Mouse (Mus musculus): Measurements from ENCODE around the gene Spopl. TPM values are rescaled to one million over a fixed set of nuclear protein-coding genes. Genes with fewer than 3 reads are reported as not detected.
"Not testable (repeated sequence)": the region's sequence is repeated elsewhere in the genome, so short reads cannot be mapped to it uniquely, and the experiment has no call there.

The Spopl gene
- polyA plus RNA-seq, 1 experiment from 2014 or later = 11.2 TPM

DNA sequence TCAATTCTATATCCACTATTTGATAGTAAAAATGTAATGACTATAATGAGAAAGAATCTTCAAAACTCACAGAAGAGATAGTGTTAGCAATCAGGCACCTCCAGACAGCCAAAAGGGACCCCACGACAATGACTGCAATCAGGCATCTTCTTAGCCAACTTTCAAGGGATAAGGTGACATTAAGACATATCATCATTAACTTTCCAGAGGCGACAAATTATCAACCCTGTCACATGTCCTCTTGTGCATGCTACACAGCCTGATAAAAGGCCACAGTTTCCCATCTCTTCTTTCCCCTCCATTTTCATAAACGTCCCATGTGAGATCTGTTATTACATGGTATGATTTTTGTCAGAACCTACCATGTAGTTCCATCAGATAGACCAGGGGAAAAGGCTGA is 9.0 kb downstream of the Spopl start:
- H3K27me3 ChIP-seq (replicated peaks; ENCODE audit: control insufficient read depth, insufficient read depth, low read length) = no peaks in the 10 kb centered on the region
- H3K27ac ChIP-seq (ENCODE audit: low read length) = no peak overlapping the region
- 98% methylated on average over 3 of the region's 3 CpGs for WGBS
- no peaks in the 10 kb centered on the region for H3K9me3 ChIP-seq (ENCODE audit: control insufficient read depth, low read length)
- H3K4me2 ChIP-seq (ENCODE audit: low read length) = no peak overlapping the region
- no peaks in the 10 kb centered on the region for H3K4me1 ChIP-seq (replicated peaks; ENCODE audit: control insufficient read depth, insufficient read depth, low read length)
- ATAC-seq = no peak
- H3K36me3 ChIP-seq (ENCODE audit: control insufficient read depth, insufficient read depth) = no peaks in the 10 kb centered on the region
- H3K9ac ChIP-seq (replicated peaks; ENCODE audit: low read depth, low read length) = no peak overlapping the region
- no peak overlapping the region for H3K4me3 ChIP-seq (replicated peaks; ENCODE audit: low read length)

DNA sequence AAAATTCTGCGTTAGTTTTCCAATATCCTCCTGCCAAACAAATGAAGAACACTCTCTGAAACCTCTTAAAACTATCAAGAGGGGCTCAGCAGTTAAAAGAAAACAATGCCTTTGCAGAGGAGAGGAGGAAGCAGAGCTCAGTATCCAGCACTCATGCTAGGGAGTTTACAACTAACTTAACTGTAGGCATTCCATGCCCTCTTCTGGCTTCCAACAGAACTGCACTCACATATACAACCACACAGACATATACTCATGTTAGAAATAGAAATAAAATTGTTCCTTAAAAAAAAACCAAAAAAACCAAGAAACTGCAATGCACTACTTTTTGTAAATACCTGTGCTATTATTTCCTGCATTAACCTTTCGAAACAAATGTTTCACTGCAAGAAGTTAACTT is 12.7 kb downstream of the Spopl start:
- no peaks in the 10 kb centered on the region for H3K36me3 ChIP-seq (ENCODE audit: control insufficient read depth, insufficient read depth)
- no peaks in the 10 kb centered on the region for H3K4me1 ChIP-seq (replicated peaks; ENCODE audit: control insufficient read depth, insufficient read depth, low read length)
- H3K9me3 ChIP-seq (ENCODE audit: control insufficient read depth, low read length) = no peaks in the 10 kb centered on the region
- H3K27me3 ChIP-seq (replicated peaks; ENCODE audit: control insufficient read depth, insufficient read depth, low read length) = no peaks in the 10 kb centered on the region
- H3K4me3 ChIP-seq (replicated peaks; ENCODE audit: low read length) = no peak overlapping the region
- ATAC-seq = no peak
- WGBS = 96% methylated on average over 2 of the region's 2 CpGs
- H3K27ac ChIP-seq (ENCODE audit: low read length) = no peak overlapping the region
- no peak overlapping the region for H3K9ac ChIP-seq (replicated peaks; ENCODE audit: low read depth, low read length)
- H3K4me2 ChIP-seq (ENCODE audit: low read length) = no peak overlapping the region

DNA sequence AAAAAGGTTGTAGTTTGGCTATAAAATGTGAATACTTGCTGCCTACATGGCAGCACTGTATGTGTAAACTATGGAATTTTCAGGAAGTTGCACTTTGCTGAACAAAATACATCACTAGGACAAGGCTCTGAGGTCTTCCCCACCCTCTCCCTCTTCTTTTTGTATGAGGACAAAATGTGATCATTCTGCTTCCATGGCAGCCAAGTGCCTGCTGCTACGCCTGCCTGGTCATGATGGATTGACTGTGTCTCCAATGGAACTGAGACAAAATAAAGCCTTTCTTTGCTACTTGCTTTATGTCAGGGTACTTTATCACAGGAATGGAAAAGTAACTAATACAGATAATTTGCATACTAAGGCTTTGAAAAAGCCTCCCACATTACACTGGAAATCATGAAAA is 20.7 kb downstream of the Spopl start:
- no peak for ATAC-seq
- no peaks in the 10 kb centered on the region for H3K4me1 ChIP-seq (replicated peaks; ENCODE audit: control insufficient read depth, insufficient read depth, low read length)
- no peak overlapping the region for H3K4me3 ChIP-seq (replicated peaks; ENCODE audit: low read length)
- no peak overlapping the region for H3K27ac ChIP-seq (ENCODE audit: low read length)
- H3K4me2 ChIP-seq (ENCODE audit: low read length) = no peak overlapping the region
- no peaks in the 10 kb centered on the region for H3K9me3 ChIP-seq (ENCODE audit: control insufficient read depth, low read length)
- no peaks in the 10 kb centered on the region for H3K27me3 ChIP-seq (replicated peaks; ENCODE audit: control insufficient read depth, insufficient read depth, low read length)
- H3K9ac ChIP-seq (replicated peaks; ENCODE audit: low read depth, low read length) = no peak overlapping the region
- no peaks in the 10 kb centered on the region for H3K36me3 ChIP-seq (ENCODE audit: control insufficient read depth, insufficient read depth)
- 62% methylated on average over 1 of the region's 1 CpGs for WGBS

DNA sequence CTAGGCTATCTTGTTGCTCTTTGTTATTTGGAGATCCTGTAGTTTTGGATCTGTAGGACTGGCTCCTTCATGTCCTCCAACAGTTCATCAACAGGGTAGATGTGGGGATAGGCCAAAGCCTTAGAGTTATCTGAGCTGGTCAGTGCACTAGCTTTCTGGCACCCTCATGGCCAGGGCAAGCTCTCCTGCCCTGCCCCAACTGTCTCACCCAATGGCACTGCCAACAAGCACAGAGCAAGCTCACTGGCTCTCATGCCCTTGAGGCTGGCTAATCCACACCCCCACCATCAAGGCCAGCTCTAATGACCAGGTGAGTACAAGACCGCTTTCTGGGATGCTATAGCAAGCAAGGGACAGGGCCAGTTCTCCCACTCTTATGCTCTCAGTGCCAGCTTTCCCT is 24.7 kb downstream of the Spopl start:
- no peaks in the 10 kb centered on the region for H3K9me3 ChIP-seq (ENCODE audit: control insufficient read depth, low read length)
- WGBS = 95% methylated on average over 1 of the region's 1 CpGs
- H3K4me1 ChIP-seq (replicated peaks; ENCODE audit: control insufficient read depth, insufficient read depth, low read length) = no peaks in the 10 kb centered on the region
- no peak overlapping the region for H3K9ac ChIP-seq (replicated peaks; ENCODE audit: low read depth, low read length)
- H3K4me2 ChIP-seq (ENCODE audit: low read length) = no peak overlapping the region
- no peak overlapping the region for H3K4me3 ChIP-seq (replicated peaks; ENCODE audit: low read length)
- H3K27me3 ChIP-seq (replicated peaks; ENCODE audit: control insufficient read depth, insufficient read depth, low read length) = no peaks in the 10 kb centered on the region
- ATAC-seq = no peak
- no peaks in the 10 kb centered on the region for H3K36me3 ChIP-seq (ENCODE audit: control insufficient read depth, insufficient read depth)
- no peak overlapping the region for H3K27ac ChIP-seq (ENCODE audit: low read length)

DNA sequence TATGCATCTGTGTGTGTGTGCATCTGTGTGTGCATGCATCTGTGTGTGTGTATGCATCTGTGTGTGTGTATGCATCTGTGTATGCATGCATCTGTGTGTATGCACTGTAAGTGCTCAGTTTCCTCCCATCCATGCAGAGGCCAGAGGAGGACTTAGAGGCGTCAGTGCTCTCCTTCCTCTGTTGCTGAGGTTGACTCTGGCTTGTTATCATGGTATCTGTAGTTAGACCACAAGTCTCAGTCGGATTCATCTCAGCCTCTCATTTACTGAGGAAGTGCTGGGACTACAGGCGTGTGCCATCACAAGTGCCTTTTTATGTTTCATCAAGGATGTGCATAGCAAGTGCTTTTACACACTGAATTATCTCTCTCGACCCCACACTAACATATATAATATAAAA is 31.9 kb downstream of the Spopl start:
- no peak for ATAC-seq
- Histone ChIP-seq H3K27me3 (replicated peaks; ENCODE audit: control insufficient read depth, insufficient read depth, low read length) (no peaks in the 10 kb centered on the region), H3K9me3 (ENCODE audit: control insufficient read depth, low read length) (no peaks in the 10 kb centered on the region), H3K36me3 (ENCODE audit: control insufficient read depth, insufficient read depth) (no peaks in the 10 kb centered on the region), H3K27ac (ENCODE audit: low read length) (no peak overlapping the region), H3K9ac (replicated peaks; ENCODE audit: low read depth, low read length) (no peak overlapping the region), H3K4me2 (ENCODE audit: low read length) (no peak overlapping the region), H3K4me3 (replicated peaks; ENCODE audit: low read length) (no peak overlapping the region), H3K4me1 (replicated peaks; ENCODE audit: control insufficient read depth, insufficient read depth, low read length) (no peaks in the 10 kb centered on the region)
- WGBS = 90% methylated on average over 4 of the region's 4 CpGs

DNA sequence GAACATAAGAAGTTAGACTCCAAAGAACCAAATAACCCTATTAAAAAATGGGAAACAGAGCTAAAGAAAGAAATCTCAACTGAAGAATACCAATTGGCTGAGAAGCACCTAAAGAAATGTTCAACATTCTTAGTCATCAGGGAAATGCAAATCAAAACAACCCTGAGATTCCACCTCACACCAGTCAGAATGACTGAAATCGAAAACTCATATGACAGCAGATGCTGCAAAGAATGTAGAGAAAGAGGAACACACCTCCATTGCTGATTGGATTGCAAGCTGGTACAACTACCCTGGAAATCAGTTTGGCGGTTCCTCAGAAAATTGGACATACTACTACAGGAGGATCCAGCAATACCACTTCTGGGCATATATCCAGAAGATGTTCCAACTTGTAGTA is 44.2 kb downstream of the Spopl start:
- H3K4me2 ChIP-seq (ENCODE audit: low read length); H3K9me3 ChIP-seq (ENCODE audit: control insufficient read depth, low read length); H3K4me1 ChIP-seq (replicated peaks; ENCODE audit: control insufficient read depth, insufficient read depth, low read length); H3K27ac ChIP-seq (ENCODE audit: low read length); H3K9ac ChIP-seq (replicated peaks; ENCODE audit: low read depth, low read length); ATAC-seq; H3K36me3 ChIP-seq (ENCODE audit: control insufficient read depth, insufficient read depth); H3K27me3 ChIP-seq (replicated peaks; ENCODE audit: control insufficient read depth, insufficient read depth, low read length); H3K4me3 ChIP-seq (replicated peaks; ENCODE audit: low read length): not testable (repeated sequence)
- 98% methylated on average over 2 of the region's 2 CpGs for WGBS

DNA sequence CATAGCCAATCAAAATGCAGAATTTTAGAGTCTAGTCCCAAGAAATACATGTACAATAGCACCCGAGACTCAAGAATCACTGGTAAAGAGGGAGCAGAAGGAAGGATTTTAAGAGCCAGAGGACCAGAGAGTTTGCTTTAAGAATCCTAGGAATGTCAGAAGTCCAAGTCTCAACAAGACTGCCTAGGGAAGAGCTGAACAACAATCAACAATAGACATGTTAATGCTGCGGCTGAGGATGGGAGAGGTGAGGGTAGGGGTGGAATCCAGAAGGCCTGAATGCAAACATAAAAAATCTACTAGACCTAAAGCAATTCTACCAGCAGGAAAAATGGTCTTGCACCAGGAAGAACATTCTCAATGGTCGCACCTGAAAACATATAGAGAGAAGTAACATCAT is 66.8 kb downstream of the Spopl start:
- Histone ChIP-seq H3K27ac (ENCODE audit: low read length) (no peak overlapping the region), H3K9ac (replicated peaks; ENCODE audit: low read depth, low read length) (no peak overlapping the region), H3K27me3 (replicated peaks; ENCODE audit: control insufficient read depth, insufficient read depth, low read length) (no peaks in the 10 kb centered on the region), H3K36me3 (ENCODE audit: control insufficient read depth, insufficient read depth) (no peaks in the 10 kb centered on the region), H3K4me3 (replicated peaks; ENCODE audit: low read length) (no peak overlapping the region), H3K4me2 (ENCODE audit: low read length) (no peak overlapping the region), H3K4me1 (replicated peaks; ENCODE audit: control insufficient read depth, insufficient read depth, low read length) (no peaks in the 10 kb centered on the region), H3K9me3 (ENCODE audit: control insufficient read depth, low read length) (no peaks in the 10 kb centered on the region)
- 94% methylated on average over 3 of the region's 3 CpGs for WGBS
- no peak for ATAC-seq

DNA sequence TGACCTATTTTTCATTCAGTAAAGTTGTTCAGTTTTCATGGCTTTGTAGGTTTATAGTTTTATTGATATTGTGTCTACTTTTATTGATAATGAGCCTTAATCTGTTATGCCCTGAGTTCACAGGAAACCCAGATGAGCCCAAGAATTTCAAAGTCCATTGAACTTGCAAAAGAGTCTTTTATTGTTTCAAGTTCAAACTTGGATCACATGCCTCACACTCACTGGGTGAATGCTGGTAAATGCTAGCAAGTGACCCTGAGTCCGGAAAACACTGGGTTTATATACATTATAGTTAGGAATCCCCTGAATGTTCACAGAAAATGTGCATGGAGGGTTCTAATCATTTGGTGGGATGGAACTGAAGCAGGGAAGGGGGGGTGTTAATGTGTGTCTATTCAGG is 90.2 kb downstream of the Spopl start:
- Histone ChIP-seq H3K4me1 (replicated peaks; ENCODE audit: control insufficient read depth, insufficient read depth, low read length) (no peaks in the 10 kb centered on the region), H3K4me3 (replicated peaks; ENCODE audit: low read length) (no peak overlapping the region), H3K9me3 (ENCODE audit: control insufficient read depth, low read length) (no peaks in the 10 kb centered on the region), H3K36me3 (ENCODE audit: control insufficient read depth, insufficient read depth) (no peaks in the 10 kb centered on the region), H3K4me2 (ENCODE audit: low read length) (no peak overlapping the region), H3K27ac (ENCODE audit: low read length) (no peak overlapping the region), H3K27me3 (replicated peaks; ENCODE audit: control insufficient read depth, insufficient read depth, low read length) (no peaks in the 10 kb centered on the region), H3K9ac (replicated peaks; ENCODE audit: low read depth, low read length) (no peak overlapping the region)
- 89% methylated on average over 1 of the region's 1 CpGs for WGBS
- no peak for ATAC-seq

DNA sequence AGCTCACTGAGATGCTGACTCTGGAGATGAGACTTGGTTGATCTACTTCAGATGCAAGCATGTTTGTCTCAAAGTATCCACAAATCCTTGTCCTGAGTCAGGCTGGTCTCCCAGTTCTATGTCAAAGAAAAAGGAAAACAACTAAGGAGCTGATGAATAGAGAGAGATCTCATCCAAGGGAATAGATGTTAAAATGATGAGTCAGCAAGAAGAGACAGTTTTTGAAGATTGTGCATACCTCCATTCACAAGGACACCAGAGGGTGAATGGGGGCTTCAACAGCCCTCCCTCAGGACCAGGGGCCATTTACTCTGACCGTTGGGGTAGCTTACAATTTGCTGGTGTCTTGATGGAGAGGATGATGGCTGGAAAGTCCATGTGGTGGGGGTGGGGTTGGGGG is 104.4 kb downstream of the Spopl start:
- H3K36me3 ChIP-seq (ENCODE audit: control insufficient read depth, insufficient read depth) = no peaks in the 10 kb centered on the region
- H3K27me3 ChIP-seq (replicated peaks; ENCODE audit: control insufficient read depth, insufficient read depth, low read length) = no peaks in the 10 kb centered on the region
- no peak overlapping the region for H3K4me2 ChIP-seq (ENCODE audit: low read length)
- ATAC-seq = no peak
- no peaks in the 10 kb centered on the region for H3K4me1 ChIP-seq (replicated peaks; ENCODE audit: control insufficient read depth, insufficient read depth, low read length)
- WGBS = 90% methylated on average over 1 of the region's 1 CpGs
- H3K27ac ChIP-seq (ENCODE audit: low read length) = no peak overlapping the region
- no peak overlapping the region for H3K9ac ChIP-seq (replicated peaks; ENCODE audit: low read depth, low read length)
- no peak overlapping the region for H3K4me3 ChIP-seq (replicated peaks; ENCODE audit: low read length)
- H3K9me3 ChIP-seq (ENCODE audit: control insufficient read depth, low read length) = no peaks in the 10 kb centered on the region

DNA sequence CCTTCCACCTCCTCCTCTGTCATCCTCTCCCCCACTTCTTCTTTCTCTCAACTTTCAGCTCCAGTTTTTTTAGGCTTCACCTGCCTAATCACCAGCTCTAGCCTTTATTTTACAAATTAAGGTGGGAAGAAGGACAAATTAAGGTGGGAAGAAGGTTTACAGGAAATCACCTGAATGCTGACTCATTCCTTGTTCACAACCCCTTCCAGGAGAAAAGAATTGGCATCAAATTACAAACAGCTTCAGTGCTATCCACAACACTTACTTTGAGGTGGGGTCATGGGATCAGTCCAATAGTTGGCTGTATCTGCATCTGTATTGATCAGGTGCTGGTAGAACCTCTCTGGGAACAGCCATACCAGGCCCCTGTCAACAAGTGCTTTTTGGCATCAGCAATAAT is 114.5 kb downstream of the Spopl start:
- Histone ChIP-seq H3K27ac (ENCODE audit: low read length) (no peak overlapping the region), H3K27me3 (replicated peaks; ENCODE audit: control insufficient read depth, insufficient read depth, low read length) (no peaks in the 10 kb centered on the region), H3K4me1 (replicated peaks; ENCODE audit: control insufficient read depth, insufficient read depth, low read length) (no peaks in the 10 kb centered on the region), H3K36me3 (ENCODE audit: control insufficient read depth, insufficient read depth) (no peaks in the 10 kb centered on the region), H3K9ac (replicated peaks; ENCODE audit: low read depth, low read length) (no peak overlapping the region), H3K4me3 (replicated peaks; ENCODE audit: low read length) (no peak overlapping the region), H3K4me2 (ENCODE audit: low read length) (no peak overlapping the region), H3K9me3 (ENCODE audit: control insufficient read depth, low read length) (no peaks in the 10 kb centered on the region)
- ATAC-seq = no peak

All from forebrain, embryonic 16.5 days (tissue).